Mouse (Mus musculus) liver, embryonic 13.5 days (tissue): ENCODE measurements around the gene Eml2. TPM values are rescaled to one million over a fixed set of nuclear protein-coding genes. Genes with fewer than 3 reads are reported as not detected.

Experiments
- ATAC-seq: fragments of 200-750 bp; cut with Nextera tagmentation; 2 replicates; pipeline ENCODE4 v1.8.0; 2017; ENCODE audit warnings: low read depth, mild to moderate bottlenecking, moderate number of reproducible peaks, moderate library complexity
- DNase-seq: peaks from one replicate; pipeline ENCODE4 v3.0.0; 2022
- H3K27ac ChIP-seq: fragments of 300-500 bp; sonication (generic); 2 replicates; pipeline ENCODE4 v1.5.1; 2015; ENCODE audit warnings: moderate library complexity, mild to moderate bottlenecking, inconsistent platforms
- H3K27me3 ChIP-seq: fragments of 300-500 bp; sonication (generic); 2 replicates; pipeline ENCODE4 v1.6.1; 2015; ENCODE audit warnings: mild to moderate bottlenecking, inconsistent platforms
- H3K36me3 ChIP-seq: fragments of 300-500 bp; sonication (generic); 2 replicates; pipeline ENCODE4 v1.6.1; 2015; ENCODE audit warnings: mild to moderate bottlenecking, inconsistent platforms
- H3K4me1 ChIP-seq: fragments of 300-500 bp; sonication (generic); replicated peaks from 2 replicates; pipeline ENCODE4 v1.6.1; 2015; ENCODE audit warnings: inconsistent platforms
- H3K4me2 ChIP-seq: fragments of 300-500 bp; sonication (generic); 2 replicates; pipeline ENCODE4 v1.6.1; 2015; ENCODE audit warnings: inconsistent platforms, mild to moderate bottlenecking, moderate library complexity
- H3K4me3 ChIP-seq: fragments of 300-500 bp; sonication (generic); replicated peaks from 2 replicates; pipeline ENCODE4 v1.5.1; 2015; ENCODE audit warnings: mild to moderate bottlenecking, inconsistent platforms
- H3K9ac ChIP-seq: fragments of 300-500 bp; sonication (generic); 2 replicates; pipeline ENCODE4 v1.6.1; 2015; ENCODE audit warnings: mild to moderate bottlenecking, inconsistent platforms
- H3K9me3 ChIP-seq: fragments of 300-500 bp; sonication (generic); replicated peaks from 2 replicates; pipeline ENCODE4 v1.6.1; 2016; ENCODE audit warnings: inconsistent platforms
- WGBS: fragments of 180-500 bp; shearing (Covaris S2); methylation state at CpG from one replicate; pipeline ENCODE4 v1.1.7; 2015; ENCODE audit not compliant: insufficient replicate concordance; 5-methylcytosine and 5-hydroxymethylcytosine counted together
- polyA plus RNA-seq: library from polyadenylated mRNA; unstranded; fragments of >200 nt; fragmentation: Nextera tagmentation; extraction: Ambion mirVana; gene quantifications from 2 replicates; pipeline ENCODE4 v1.2.1, GENCODE M21; 2015

Gene Eml2
- polyA plus RNA-seq, 1 experiment from 2014 or later, result 3.6 TPM

- Histone ChIP-seq H3K27ac (peak overlapping the region; percentile 4; the same call in 1 of the 2 replicates), H3K4me2 (no peak overlapping the region), H3K27me3 (no peaks in the 10 kb centered on the region), H3K9me3 (no peaks in the 10 kb centered on the region), H3K4me3 (no peak overlapping the region), H3K9ac (no peak overlapping the region), H3K36me3 (peaks cover 25% of the 10 kb centered on the region; the same call in 1 of the 2 replicates), H3K4me1 (peaks cover 11% of the 10 kb centered on the region)
- WGBS, result 58% methylated on average over 15 of the region's 15 CpGs
- ATAC-seq (no peak), DNase-seq (no peak)
Measured at GRCm38 (mm10) chr7:19202065-19202850, 26.0 kb downstream of the Eml2 start.

GRCm38 (mm10) chr7:19208201-19208910 is 32.1 kb downstream of the Eml2 start:
- 71% methylated on average over 13 of the region's 13 CpGs for WGBS
- H3K4me1 ChIP-seq, result peaks cover 12% of the 10 kb centered on the region; the same call in 1 of the 2 replicates
- DNase-seq, result no peak
- H3K36me3 ChIP-seq, result peaks cover 12% of the 10 kb centered on the region; the same call in 1 of the 2 replicates
- no peak overlapping the region for H3K4me3 ChIP-seq
- peaks cover 7% of the 10 kb centered on the region; the same call in 1 of the 2 replicates for H3K9me3 ChIP-seq
- H3K4me2 ChIP-seq, result no peak overlapping the region
- no peak overlapping the region for H3K9ac ChIP-seq
- peaks cover 27% of the 10 kb centered on the region for H3K27me3 ChIP-seq
- H3K27ac ChIP-seq, result no peak overlapping the region
- ATAC-seq, result no peak

GRCm38 (mm10) chr7:19208944-19209472 is 32.8 kb downstream of the Eml2 start:
- 47% methylated on average over 7 of the region's 7 CpGs for WGBS
- no peak for ATAC-seq
- Histone ChIP-seq H3K4me1 (peaks cover 12% of the 10 kb centered on the region; the same call in 1 of the 2 replicates), H3K4me2 (no peak overlapping the region), H3K9ac (no peak overlapping the region), H3K36me3 (peaks cover 10% of the 10 kb centered on the region; the same call in 1 of the 2 replicates), H3K9me3 (peaks cover 7% of the 10 kb centered on the region; the same call in 1 of the 2 replicates), H3K27me3 (peaks cover 33% of the 10 kb centered on the region), H3K27ac (no peak overlapping the region), H3K4me3 (no peak overlapping the region)
- DNase-seq, result no peak

- 67% methylated on average over 4 of the region's 4 CpGs for WGBS
- Histone ChIP-seq H3K9me3 (peaks cover 7% of the 10 kb centered on the region; the same call in 1 of the 2 replicates), H3K9ac (no peak overlapping the region), H3K4me1 (peaks cover 12% of the 10 kb centered on the region; the same call in 1 of the 2 replicates), H3K4me3 (no peak overlapping the region), H3K27me3 (peaks cover 38% of the 10 kb centered on the region), H3K27ac (no peak overlapping the region), H3K36me3 (peaks cover 7% of the 10 kb centered on the region; the same call in 1 of the 2 replicates), H3K4me2 (no peak overlapping the region)
- DNase-seq (no peak), ATAC-seq (no peak)
Measured at GRCm38 (mm10) chr7:19209494-19209893, 33.3 kb downstream of the Eml2 start.

GRCm38 (mm10) chr7:19210010-19210409 is 33.8 kb downstream of the Eml2 start:
- Histone ChIP-seq H3K9ac (no peak overlapping the region), H3K36me3 (peaks cover 5% of the 10 kb centered on the region; the same call in 1 of the 2 replicates), H3K4me1 (peaks cover 12% of the 10 kb centered on the region; the same call in 1 of the 2 replicates), H3K27ac (no peak overlapping the region), H3K4me2 (no peak overlapping the region), H3K27me3 (peaks cover 43% of the 10 kb centered on the region), H3K4me3 (no peak overlapping the region), H3K9me3 (peaks cover 7% of the 10 kb centered on the region; the same call in 1 of the 2 replicates)
- DNase-seq, result no peak
- no peak for ATAC-seq
- 73% methylated on average over 5 of the region's 5 CpGs for WGBS

GRCm38 (mm10) chr7:19211041-19211675 is 34.9 kb downstream of the Eml2 start:
- no peak overlapping the region for H3K27ac ChIP-seq
- DNase-seq, result no peak
- 56% methylated on average over 5 of the region's 5 CpGs for WGBS
- H3K36me3 ChIP-seq, result no peaks in the 10 kb centered on the region
- H3K9ac ChIP-seq, result no peak overlapping the region
- no peak for ATAC-seq
- H3K4me1 ChIP-seq, result peaks cover 12% of the 10 kb centered on the region; the same call in 1 of the 2 replicates
- peaks cover 52% of the 10 kb centered on the region for H3K27me3 ChIP-seq
- H3K9me3 ChIP-seq, result peaks cover 7% of the 10 kb centered on the region; the same call in 1 of the 2 replicates
- no peak overlapping the region for H3K4me2 ChIP-seq
- no peak overlapping the region for H3K4me3 ChIP-seq

- peak within 1 kb of the TSS; percentile 47; the same call in 1 of the 2 replicates for H3K9ac ChIP-seq
Measured at GRCm38 (mm10) chr7:19211996-19212755, 36.0 kb downstream of the Eml2 start, which contains the start of gene Gpr4. TSS of gene Gpr4 (plus strand) at chr7:19212538.

GRCm38 (mm10) chr7:19213385-19213784 is 37.2 kb downstream of the Eml2 start:
- no peak overlapping the region for H3K9ac ChIP-seq
- no peaks in the 10 kb centered on the region for H3K36me3 ChIP-seq
- peaks cover 7% of the 10 kb centered on the region; the same call in 1 of the 2 replicates for H3K9me3 ChIP-seq
- peaks cover 19% of the 10 kb centered on the region for H3K4me1 ChIP-seq
- 55% methylated on average over 2 of the region's 2 CpGs for WGBS
- ATAC-seq, result no peak
- H3K4me3 ChIP-seq, result no peak overlapping the region
- no peak for DNase-seq
- no peak overlapping the region for H3K4me2 ChIP-seq
- H3K27ac ChIP-seq, result no peak overlapping the region
- H3K27me3 ChIP-seq, result peaks cover 66% of the 10 kb centered on the region

More at GRCm38 (mm10) chr7:19211996-19212755, 36.0 kb downstream of the Eml2 start, which contains the start of gene Gpr4:
- H3K4me1 ChIP-seq, result peaks cover 12% of the 10 kb centered on the region; the same call in 1 of the 2 replicates
- H3K9me3 ChIP-seq, result peaks cover 7% of the 10 kb centered on the region; the same call in 1 of the 2 replicates
- H3K27ac ChIP-seq, result no peak within 1 kb of the TSS
- peak; percentile 47; the same call in 1 of the 2 replicates for ATAC-seq
- no peak for DNase-seq
- peak within 1 kb of the TSS; percentile 45 for H3K4me3 ChIP-seq
- H3K4me2 ChIP-seq, result peak within 1 kb of the TSS; percentile 66
- 3% methylated on average over 30 of the region's 30 CpGs for WGBS
- peaks cover 56% of the 10 kb centered on the region for H3K27me3 ChIP-seq
- no peaks in the 10 kb centered on the region for H3K36me3 ChIP-seq

- no peak for ATAC-seq
- H3K4me3 ChIP-seq, result no peak overlapping the region
- no peak overlapping the region for H3K27ac ChIP-seq
- H3K27me3 ChIP-seq, result peaks cover 71% of the 10 kb centered on the region
- WGBS, result 50% methylated on average over 7 of the region's 7 CpGs
- no peak overlapping the region for H3K4me2 ChIP-seq
- no peak overlapping the region for H3K9ac ChIP-seq
- H3K9me3 ChIP-seq, result peaks cover 7% of the 10 kb centered on the region; the same call in 1 of the 2 replicates
- H3K36me3 ChIP-seq, result no peaks in the 10 kb centered on the region
- peaks cover 21% of the 10 kb centered on the region for H3K4me1 ChIP-seq
- DNase-seq, result no peak
Measured at GRCm38 (mm10) chr7:19214369-19214768, 38.1 kb downstream of the Eml2 start.

- DNase-seq (no peak), ATAC-seq (no peak)
- no peak overlapping the region for H3K9ac ChIP-seq
- no peak overlapping the region for H3K27ac ChIP-seq
- H3K9me3 ChIP-seq, result peaks cover 4% of the 10 kb centered on the region; the same call in 1 of the 2 replicates
- 39% methylated on average over 9 of the region's 9 CpGs for WGBS
- H3K36me3 ChIP-seq, result no peaks in the 10 kb centered on the region
- H3K4me1 ChIP-seq, result peaks cover 21% of the 10 kb centered on the region
- no peak overlapping the region for H3K4me2 ChIP-seq
- H3K27me3 ChIP-seq, result peaks cover 71% of the 10 kb centered on the region
- H3K4me3 ChIP-seq, result no peak overlapping the region
Measured at GRCm38 (mm10) chr7:19214940-19215339, 38.7 kb downstream of the Eml2 start.
